Mouse (Mus musculus): ENCODE results near the gene Slc7a11. TPM values are rescaled to one million over a fixed set of nuclear protein-coding genes. Genes with fewer than 3 reads are reported as not detected.

The Slc7a11 gene
- polyA plus RNA-seq, 1 experiment from 2014 or later, result 2.7 TPM

- Histone ChIP-seq H3K36me3 (ENCODE audit: control insufficient read depth, insufficient read depth, low read length) (no peaks in the 10 kb centered on the region), H3K4me1 (ENCODE audit: control insufficient read depth, insufficient read depth, low read length) (no peaks in the 10 kb centered on the region), H3K27ac (ENCODE audit: low read length) (no peak overlapping the region), H3K9ac (ENCODE audit: low read depth, low read length) (no peak overlapping the region), H3K4me2 (ENCODE audit: low read length) (no peak overlapping the region), H3K4me3 (ENCODE audit: low read depth, low read length) (no peak overlapping the region), H3K27me3 (ENCODE audit: control insufficient read depth, insufficient read depth, low read depth, low read length) (no peaks in the 10 kb centered on the region), H3K9me3 (replicated peaks; ENCODE audit: control insufficient read depth, low read length, poor library complexity, severe bottlenecking) (no peaks in the 10 kb centered on the region)
- no peak for ATAC-seq
- WGBS, result 86% methylated on average over 5 of the region's 5 CpGs
Observed at GRCm38 (mm10) chr3:50186369-50186768, 257.0 kb downstream of the Slc7a11 start.

GRCm38 (mm10) chr3:50185879-50186278 is 257.5 kb downstream of the Slc7a11 start:
- Histone ChIP-seq H3K36me3 (ENCODE audit: control insufficient read depth, insufficient read depth, low read length) (no peaks in the 10 kb centered on the region), H3K9me3 (replicated peaks; ENCODE audit: control insufficient read depth, low read length, poor library complexity, severe bottlenecking) (no peaks in the 10 kb centered on the region)
- 83% methylated on average over 2 of the region's 2 CpGs for WGBS

GRCm38 (mm10) chr3:50160756-50161155 is 282.7 kb downstream of the Slc7a11 start:
- Histone ChIP-seq H3K4me2 (ENCODE audit: low read length) (no peak overlapping the region), H3K9me3 (replicated peaks; ENCODE audit: control insufficient read depth, low read length, poor library complexity, severe bottlenecking) (no peaks in the 10 kb centered on the region), H3K27me3 (ENCODE audit: control insufficient read depth, insufficient read depth, low read depth, low read length) (no peaks in the 10 kb centered on the region), H3K36me3 (ENCODE audit: control insufficient read depth, insufficient read depth, low read length) (no peaks in the 10 kb centered on the region), H3K9ac (ENCODE audit: low read depth, low read length) (no peak overlapping the region), H3K27ac (ENCODE audit: low read length) (no peak overlapping the region), H3K4me3 (ENCODE audit: low read depth, low read length) (no peak overlapping the region), H3K4me1 (ENCODE audit: control insufficient read depth, insufficient read depth, low read length) (no peaks in the 10 kb centered on the region)
- ATAC-seq, result no peak
- 88% methylated on average over 2 of the region's 2 CpGs for WGBS

More at GRCm38 (mm10) chr3:50185879-50186278, 257.5 kb downstream of the Slc7a11 start:
- Histone ChIP-seq H3K27me3 (ENCODE audit: control insufficient read depth, insufficient read depth, low read depth, low read length) (no peaks in the 10 kb centered on the region), H3K4me2 (ENCODE audit: low read length) (no peak overlapping the region), H3K9ac (ENCODE audit: low read depth, low read length) (no peak overlapping the region), H3K4me1 (ENCODE audit: control insufficient read depth, insufficient read depth, low read length) (no peaks in the 10 kb centered on the region), H3K4me3 (ENCODE audit: low read depth, low read length) (no peak overlapping the region), H3K27ac (ENCODE audit: low read length) (no peak overlapping the region)
- ATAC-seq, result no peak

GRCm38 (mm10) chr3:50144144-50144543 is 299.3 kb downstream of the Slc7a11 start:
- Histone ChIP-seq H3K4me2 (ENCODE audit: low read length) (no peak overlapping the region), H3K4me1 (ENCODE audit: control insufficient read depth, insufficient read depth, low read length) (no peaks in the 10 kb centered on the region), H3K4me3 (ENCODE audit: low read depth, low read length) (no peak overlapping the region), H3K27me3 (ENCODE audit: control insufficient read depth, insufficient read depth, low read depth, low read length) (no peaks in the 10 kb centered on the region), H3K9me3 (replicated peaks; ENCODE audit: control insufficient read depth, low read length, poor library complexity, severe bottlenecking) (no peaks in the 10 kb centered on the region), H3K9ac (ENCODE audit: low read depth, low read length) (no peak overlapping the region), H3K27ac (ENCODE audit: low read length) (no peak overlapping the region), H3K36me3 (ENCODE audit: control insufficient read depth, insufficient read depth, low read length) (no peaks in the 10 kb centered on the region)
- no peak for ATAC-seq

- H3K9ac ChIP-seq (ENCODE audit: low read depth, low read length), result no peak overlapping the region
- H3K4me1 ChIP-seq (ENCODE audit: control insufficient read depth, insufficient read depth, low read length), result no peaks in the 10 kb centered on the region
- H3K4me2 ChIP-seq (ENCODE audit: low read length), result no peak overlapping the region
- H3K27me3 ChIP-seq (ENCODE audit: control insufficient read depth, insufficient read depth, low read depth, low read length), result no peaks in the 10 kb centered on the region
- no peak for ATAC-seq
- no peak overlapping the region for H3K4me3 ChIP-seq (ENCODE audit: low read depth, low read length)
- no peak overlapping the region for H3K27ac ChIP-seq (ENCODE audit: low read length)
- no peaks in the 10 kb centered on the region for H3K36me3 ChIP-seq (ENCODE audit: control insufficient read depth, insufficient read depth, low read length)
- no peaks in the 10 kb centered on the region for H3K9me3 ChIP-seq (replicated peaks; ENCODE audit: control insufficient read depth, low read length, poor library complexity, severe bottlenecking)
- 75% methylated on average over 3 of the region's 3 CpGs for WGBS
Observed at GRCm38 (mm10) chr3:50138319-50138718, 305.1 kb downstream of the Slc7a11 start.

GRCm38 (mm10) chr3:50132204-50132603 is 311.2 kb downstream of the Slc7a11 start:
- Histone ChIP-seq H3K9ac (ENCODE audit: low read depth, low read length) (no peak overlapping the region), H3K36me3 (ENCODE audit: control insufficient read depth, insufficient read depth, low read length) (no peaks in the 10 kb centered on the region), H3K27me3 (ENCODE audit: control insufficient read depth, insufficient read depth, low read depth, low read length) (no peaks in the 10 kb centered on the region), H3K4me1 (ENCODE audit: control insufficient read depth, insufficient read depth, low read length) (no peaks in the 10 kb centered on the region), H3K9me3 (replicated peaks; ENCODE audit: control insufficient read depth, low read length, poor library complexity, severe bottlenecking) (no peaks in the 10 kb centered on the region), H3K4me2 (ENCODE audit: low read length) (no peak overlapping the region), H3K4me3 (ENCODE audit: low read depth, low read length) (no peak overlapping the region), H3K27ac (ENCODE audit: low read length) (no peak overlapping the region)
- ATAC-seq, result no peak
- 81% methylated on average over 5 of the region's 5 CpGs for WGBS

- Histone ChIP-seq H3K9me3 (replicated peaks; ENCODE audit: control insufficient read depth, low read length, poor library complexity, severe bottlenecking) (no peaks in the 10 kb centered on the region), H3K9ac (ENCODE audit: low read depth, low read length) (no peak overlapping the region), H3K4me1 (ENCODE audit: control insufficient read depth, insufficient read depth, low read length) (no peaks in the 10 kb centered on the region), H3K27ac (ENCODE audit: low read length) (no peak overlapping the region), H3K36me3 (ENCODE audit: control insufficient read depth, insufficient read depth, low read length) (no peaks in the 10 kb centered on the region), H3K4me3 (ENCODE audit: low read depth, low read length) (no peak overlapping the region), H3K4me2 (ENCODE audit: low read length) (no peak overlapping the region), H3K27me3 (ENCODE audit: control insufficient read depth, insufficient read depth, low read depth, low read length) (no peaks in the 10 kb centered on the region)
- WGBS, result 96% methylated on average over 2 of the region's 2 CpGs
- no peak for ATAC-seq
Observed at GRCm38 (mm10) chr3:50130319-50130718, 313.1 kb downstream of the Slc7a11 start.

GRCm38 (mm10) chr3:50121001-50121400 is 322.4 kb downstream of the Slc7a11 start:
- H3K36me3 ChIP-seq (ENCODE audit: control insufficient read depth, insufficient read depth, low read length), result no peaks in the 10 kb centered on the region
- H3K27ac ChIP-seq (ENCODE audit: low read length), result no peak overlapping the region
- ATAC-seq, result no peak
- H3K9ac ChIP-seq (ENCODE audit: low read depth, low read length), result no peak overlapping the region
- H3K4me3 ChIP-seq (ENCODE audit: low read depth, low read length), result no peak overlapping the region
- no peaks in the 10 kb centered on the region for H3K9me3 ChIP-seq (replicated peaks; ENCODE audit: control insufficient read depth, low read length, poor library complexity, severe bottlenecking)
- H3K4me1 ChIP-seq (ENCODE audit: control insufficient read depth, insufficient read depth, low read length), result no peaks in the 10 kb centered on the region
- 61% methylated on average over 1 of the region's 1 CpGs for WGBS
- no peaks in the 10 kb centered on the region for H3K27me3 ChIP-seq (ENCODE audit: control insufficient read depth, insufficient read depth, low read depth, low read length)
- H3K4me2 ChIP-seq (ENCODE audit: low read length), result no peak overlapping the region

GRCm38 (mm10) chr3:50116266-50116665 is 327.1 kb downstream of the Slc7a11 start:
- 77% methylated on average over 1 of the region's 1 CpGs for WGBS
- H3K9me3 ChIP-seq (replicated peaks; ENCODE audit: control insufficient read depth, low read length, poor library complexity, severe bottlenecking), result no peaks in the 10 kb centered on the region
- H3K4me3 ChIP-seq (ENCODE audit: low read depth, low read length), result no peak overlapping the region
- no peaks in the 10 kb centered on the region for H3K27me3 ChIP-seq (ENCODE audit: control insufficient read depth, insufficient read depth, low read depth, low read length)
- H3K4me1 ChIP-seq (ENCODE audit: control insufficient read depth, insufficient read depth, low read length), result no peaks in the 10 kb centered on the region
- no peaks in the 10 kb centered on the region for H3K36me3 ChIP-seq (ENCODE audit: control insufficient read depth, insufficient read depth, low read length)
- H3K27ac ChIP-seq (ENCODE audit: low read length), result no peak overlapping the region
- no peak for ATAC-seq
- H3K4me2 ChIP-seq (ENCODE audit: low read length), result no peak overlapping the region
- H3K9ac ChIP-seq (ENCODE audit: low read depth, low read length), result no peak overlapping the region

GRCm38 (mm10) chr3:50105509-50105908 is 337.9 kb downstream of the Slc7a11 start:
- Histone ChIP-seq H3K4me2 (ENCODE audit: low read length) (no peak overlapping the region), H3K27me3 (ENCODE audit: control insufficient read depth, insufficient read depth, low read depth, low read length) (no peaks in the 10 kb centered on the region), H3K4me1 (ENCODE audit: control insufficient read depth, insufficient read depth, low read length) (no peaks in the 10 kb centered on the region), H3K27ac (ENCODE audit: low read length) (no peak overlapping the region), H3K9ac (ENCODE audit: low read depth, low read length) (no peak overlapping the region), H3K36me3 (ENCODE audit: control insufficient read depth, insufficient read depth, low read length) (no peaks in the 10 kb centered on the region), H3K9me3 (replicated peaks; ENCODE audit: control insufficient read depth, low read length, poor library complexity, severe bottlenecking) (no peaks in the 10 kb centered on the region), H3K4me3 (ENCODE audit: low read depth, low read length) (no peak overlapping the region)
- no peak for ATAC-seq
- WGBS, result 95% methylated on average over 6 of the region's 6 CpGs
